Mouse (Mus musculus) intestine, embryonic 15.5 days (tissue): ENCODE measurements around the gene Rassf6. TPM values are rescaled to one million over a fixed set of nuclear protein-coding genes. Genes with fewer than 3 reads are reported as not detected.

ENCODE experiments used
- ATAC-seq: fragments of 200-750 bp; cut with Nextera tagmentation; 2 replicates; pipeline ENCODE4 v1.8.0; 2017; ENCODE audit warnings: moderate TSS enrichment, moderate library complexity
- H3K27ac ChIP-seq: fragments of 300-500 bp; sonication (generic); 2 replicates; pipeline ENCODE4 v1.5.1; 2015; ENCODE audit warnings: mild to moderate bottlenecking, inconsistent platforms
- H3K27me3 ChIP-seq: fragments of 300-500 bp; sonication (generic); replicated peaks from 2 replicates; pipeline ENCODE4 v1.6.1; 2015; ENCODE audit warnings: inconsistent platforms
- H3K36me3 ChIP-seq: fragments of 300-500 bp; sonication (generic); 2 replicates; pipeline ENCODE4 v1.6.1; 2015; ENCODE audit warnings: inconsistent platforms
- H3K4me1 ChIP-seq: fragments of 300-500 bp; sonication (generic); replicated peaks from 2 replicates; pipeline ENCODE4 v1.6.1; 2015; ENCODE audit warnings: inconsistent platforms
- H3K4me2 ChIP-seq: fragments of 300-500 bp; sonication (generic); replicated peaks from 2 replicates; pipeline ENCODE4 v1.6.1; 2015; ENCODE audit warnings: mild to moderate bottlenecking, inconsistent platforms
- H3K4me3 ChIP-seq: fragments of 300-500 bp; sonication (generic); replicated peaks from 2 replicates; pipeline ENCODE4 v1.5.1; 2015; ENCODE audit warnings: inconsistent platforms
- H3K9ac ChIP-seq: fragments of 300-500 bp; sonication (generic); 2 replicates; pipeline ENCODE4 v1.6.1; 2015; ENCODE audit warnings: inconsistent platforms
- H3K9me3 ChIP-seq: fragments of 300-500 bp; sonication (generic); 2 replicates; pipeline ENCODE4 v1.6.1; 2016; ENCODE audit warnings: inconsistent platforms
- WGBS: fragments of 180-500 bp; shearing (Covaris S2); methylation state at CpG from one replicate; pipeline ENCODE4 v1.1.7; 2015; 5-methylcytosine and 5-hydroxymethylcytosine counted together
- polyA plus RNA-seq: library from polyadenylated mRNA; unstranded; fragments of >200 nt; fragmentation: Nextera tagmentation; extraction: Ambion mirVana; gene quantifications from 2 replicates; pipeline ENCODE4 v1.2.1, GENCODE M21; 2015

The Rassf6 gene
- polyA plus RNA-seq, 1 experiment from 2014 or later = 29.0 TPM

- no peak overlapping the region for H3K27ac ChIP-seq
- no peak overlapping the region for H3K9ac ChIP-seq
- ATAC-seq = no peak
- no peaks in the 10 kb centered on the region for H3K4me1 ChIP-seq
- H3K27me3 ChIP-seq = no peaks in the 10 kb centered on the region
- 91% methylated on average over 11 of the region's 11 CpGs for WGBS
- H3K9me3 ChIP-seq = no peaks in the 10 kb centered on the region
- H3K4me3 ChIP-seq = no peak overlapping the region
- H3K4me2 ChIP-seq = no peak overlapping the region
- no peaks in the 10 kb centered on the region for H3K36me3 ChIP-seq
Measured at GRCm38 (mm10) chr5:90561721-90562275, 78.7 kb downstream of the Rassf6 start.

GRCm38 (mm10) chr5:90560743-90561142 lies 79.7 kb downstream of the Rassf6 start, which contains the start of gene 5830473C10Rik:
Gene 5830473C10Rik, plus strand, starts transcription at chr5:90561107.
- no peak within 1 kb of the TSS for H3K9ac ChIP-seq
- no peaks in the 10 kb centered on the region for H3K27me3 ChIP-seq
- no peak within 1 kb of the TSS for H3K4me2 ChIP-seq
- ATAC-seq = no peak
- H3K9me3 ChIP-seq = no peaks in the 10 kb centered on the region
- WGBS = 85% methylated on average over 6 of the region's 6 CpGs
- H3K4me1 ChIP-seq = no peaks in the 10 kb centered on the region
- no peak within 1 kb of the TSS for H3K27ac ChIP-seq
- no peaks in the 10 kb centered on the region for H3K36me3 ChIP-seq
- H3K4me3 ChIP-seq = no peak within 1 kb of the TSS

- no peaks in the 10 kb centered on the region for H3K4me1 ChIP-seq
- no peak overlapping the region for H3K9ac ChIP-seq
- no peaks in the 10 kb centered on the region for H3K9me3 ChIP-seq
Measured at GRCm38 (mm10) chr5:90556052-90556451, 84.4 kb downstream of the Rassf6 start.

More at GRCm38 (mm10) chr5:90556052-90556451, 84.4 kb downstream of the Rassf6 start:
- no peak for ATAC-seq
- Histone ChIP-seq H3K36me3 (no peaks in the 10 kb centered on the region), H3K27ac (no peak overlapping the region), H3K4me2 (no peak overlapping the region), H3K27me3 (no peaks in the 10 kb centered on the region), H3K4me3 (no peak overlapping the region)
- 64% methylated on average over 3 of the region's 3 CpGs for WGBS

Other genes starting within 250 kb of the Rassf6 start
- gene Alb, start 179.8 kb downstream of the Rassf6 start, polyA plus RNA-seq = 51.4 and 80.7 TPM in 2 replicates
- 175 and 235 TPM in 2 replicates for gene Afp, start 149.9 kb downstream of the Rassf6 start, polyA plus RNA-seq
- gene Afm, start 121.7 kb downstream of the Rassf6 start, polyA plus RNA-seq = 9.4 and 10.7 TPM in 2 replicates
- 0.06 TPM in 1 of 2 replicates, not detected in the other for gene 5830473C10Rik, start 79.5 kb downstream of the Rassf6 start, polyA plus RNA-seq
- 0.24 and 0.38 TPM in 2 replicates for gene Cxcl5, start 118.7 kb upstream of the Rassf6 start, polyA plus RNA-seq
- gene Ppbp, start 127.9 kb upstream of the Rassf6 start, polyA plus RNA-seq = 2.6 and 2.7 TPM in 2 replicates
- 51.4 and 52.3 TPM in 2 replicates for gene Pf4, start 131.8 kb upstream of the Rassf6 start, polyA plus RNA-seq
- 0.14 TPM in 1 of 2 replicates, not detected in the other for gene Cxcl3, start 145.4 kb upstream of the Rassf6 start, polyA plus RNA-seq
- gene Cxcl15, start 153.9 kb upstream of the Rassf6 start, polyA plus RNA-seq = 0.18 and 0.19 TPM in 2 replicates